Mouse (Mus musculus): Measurements from ENCODE around the gene Lfng. TPM values are rescaled to one million over a fixed set of nuclear protein-coding genes. Genes with fewer than 3 reads are reported as not detected.

The Lfng gene
- total and polyA plus RNA-seq, 3 experiments: 11.2 to 14.1 TPM; not detected in 1

DNA sequence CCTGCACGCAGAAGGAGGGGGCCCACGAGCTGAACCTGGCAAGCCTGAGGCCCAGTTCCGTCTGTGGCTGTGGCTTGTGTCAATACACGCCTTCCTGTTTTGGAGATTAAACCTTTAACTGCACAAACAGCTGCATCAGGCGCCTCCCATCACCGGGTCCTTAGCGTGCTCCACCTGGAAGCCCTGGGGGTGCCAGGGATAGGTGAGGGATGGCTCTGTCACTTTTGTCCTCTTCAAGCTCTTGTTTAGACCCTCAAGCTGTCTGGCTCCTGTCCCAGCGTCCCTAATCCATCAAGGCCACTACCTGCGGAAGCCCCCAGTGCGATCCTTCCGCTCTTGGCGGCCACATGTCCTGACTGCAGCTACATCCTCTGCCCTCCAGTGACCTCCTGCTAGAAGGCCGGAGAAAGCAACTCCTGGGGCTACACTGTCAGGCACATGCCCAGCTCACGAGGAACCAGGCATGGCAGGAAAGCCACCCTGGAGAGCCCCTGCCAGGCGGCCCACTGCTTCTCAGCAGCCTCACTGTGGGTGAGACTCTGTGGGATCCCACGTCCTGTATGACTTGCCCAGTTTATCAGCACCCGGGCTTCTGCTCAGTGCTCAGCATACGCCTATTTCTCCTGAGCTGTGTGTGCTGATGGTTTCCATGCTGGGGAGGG, 10.1 kb upstream of the Lfng start:
- H3K4me1 ChIP-seq (ENCODE audit: control insufficient read depth in 1 of 2, insufficient read depth in 2 of 2, low read length in 2 of 2): peaks cover 4 to 20% of the 10 kb centered on the region in 2 experiments
- no peaks in the 10 kb centered on the region; a peak in 1 of 4 replicates for H3K36me3 ChIP-seq (ENCODE audit: control insufficient read depth in 1 of 2, insufficient read depth in 2 of 2, low read length in 2 of 2)
- TF ChIP-seq ZMIZ1 (IDR thresholded peaks at IDR 0.05; ENCODE audit: low read depth, low read length): no peak
- TF ChIP-seq ELF1 (IDR thresholded peaks at IDR 0.05; ENCODE audit: low read depth, low read length): peak; percentile 55
- peak; percentile 32; the same call in 1 of the 2 replicates for TF ChIP-seq GATA1 (IDR thresholded peaks at IDR 0.05; ENCODE audit: low read depth, low read length)
- TF ChIP-seq MAFK (IDR thresholded peaks at IDR 0.05; ENCODE audit: borderline replicate concordance, low read depth, low read length): no peak
- TF ChIP-seq ETS1 (IDR thresholded peaks at IDR 0.05; ENCODE audit: low read depth, low read length): peak; percentile 68
- peak in 1 of 2 experiments; percentile 68; a peak in 2 of 4 replicates for TF ChIP-seq EP300 (IDR thresholded peaks at IDR 0.05; ENCODE audit: low read depth in 1 of 2, low read length in 2 of 2)
- 0 out of 2 replicates have a peak, but pooled peaks have one; percentile 26 for TF ChIP-seq MYC (IDR thresholded peaks at IDR 0.05; ENCODE audit: low read depth, low read length)
- peak; percentile 71 for TF ChIP-seq TCF12 (IDR thresholded peaks at IDR 0.05; ENCODE audit: low read depth, low read length)
- 0 out of 2 replicates have a peak, but pooled peaks have one; percentile 16 for TF ChIP-seq MAX (IDR thresholded peaks at IDR 0.05; ENCODE audit: low read length)
- TF ChIP-seq TAL1 (IDR thresholded peaks at IDR 0.05; ENCODE audit: low read length): peak; percentile 27; the same call in 1 of the 2 replicates
- no peak for TF ChIP-seq RAD21 (IDR thresholded peaks at IDR 0.05; ENCODE audit: low read depth, low read length)
- TF ChIP-seq MXI1 (IDR thresholded peaks at IDR 0.05; ENCODE audit: low read depth, low read length): peak; percentile 75; the same call in 1 of the 2 replicates
- peak; percentile 70; the same call in 1 of the 2 replicates for TF ChIP-seq SIN3A (IDR thresholded peaks at IDR 0.05; ENCODE audit: low read length)
- TF ChIP-seq POLR2A (IDR thresholded peaks at IDR 0.05; ENCODE audit: control insufficient read depth in 1 of 2, insufficient read depth in 1 of 2, low read depth in 1 of 2, low read length in 2 of 2, poor library complexity in 1 of 2): peak in 1 of 2 experiments; percentile 58; a peak in 2 of 4 replicates
- TF ChIP-seq MYB (IDR thresholded peaks at IDR 0.05; ENCODE audit: low read depth, low read length): 0 out of 2 replicates have a peak, but pooled peaks have one; percentile 20
- no peak for TF ChIP-seq TBP (IDR thresholded peaks at IDR 0.05; ENCODE audit: low read depth, low read length)
- no peak for TF ChIP-seq POLR2AphosphoS2 (IDR thresholded peaks at IDR 0.05; ENCODE audit: low read length)
- peak; percentile 52; the same call in 1 of the 2 replicates for TF ChIP-seq NELFE (IDR thresholded peaks at IDR 0.05; ENCODE audit: low read depth, low read length)
- TF ChIP-seq USF1 (IDR thresholded peaks at IDR 0.05; ENCODE audit: low read depth, low read length): no peak
- peak; percentile 73; the same call in 1 of the 2 replicates for TF ChIP-seq MAZ (IDR thresholded peaks at IDR 0.05; ENCODE audit: low read depth, low read length)
- no peak for TF ChIP-seq POLR2AphosphoS5 (IDR thresholded peaks at IDR 0.05; ENCODE audit: borderline replicate concordance, low read depth, low read length)
- H3K9ac ChIP-seq (ENCODE audit: control insufficient read depth, low read depth, low read length, poor library complexity, severe bottlenecking): peak overlapping the region; percentile 69
- H3K79me2 ChIP-seq (ENCODE audit: control insufficient read depth, insufficient read depth, low read length, poor library complexity): no peaks in the 10 kb centered on the region
- H3K27ac ChIP-seq (ENCODE audit: control insufficient read depth, low read depth, low read length): peak overlapping the region; percentile 51
- H3K9me3 ChIP-seq (replicated peaks; ENCODE audit: insufficient read depth, low read length): no peaks in the 10 kb centered on the region
- peak overlapping the region; percentile 37 to 53 for H3K4me3 ChIP-seq (ENCODE audit: control insufficient read depth in 1 of 2, insufficient read depth in 1 of 2, low read depth in 2 of 2, low read length in 2 of 2)
- peaks cover 0 to under 1% of the 10 kb centered on the region in 2 experiments; a peak in 3 of 4 replicates for H3K27me3 ChIP-seq (ENCODE audit: control insufficient read depth in 1 of 2, insufficient read depth in 2 of 2, low read length in 2 of 2)
- DNase-seq (ENCODE audit: low read depth, low spot score): peak; percentile 82

Data from MEL (cell line).